Mouse (Mus musculus): ENCODE data around the gene Enox1.

DNA sequence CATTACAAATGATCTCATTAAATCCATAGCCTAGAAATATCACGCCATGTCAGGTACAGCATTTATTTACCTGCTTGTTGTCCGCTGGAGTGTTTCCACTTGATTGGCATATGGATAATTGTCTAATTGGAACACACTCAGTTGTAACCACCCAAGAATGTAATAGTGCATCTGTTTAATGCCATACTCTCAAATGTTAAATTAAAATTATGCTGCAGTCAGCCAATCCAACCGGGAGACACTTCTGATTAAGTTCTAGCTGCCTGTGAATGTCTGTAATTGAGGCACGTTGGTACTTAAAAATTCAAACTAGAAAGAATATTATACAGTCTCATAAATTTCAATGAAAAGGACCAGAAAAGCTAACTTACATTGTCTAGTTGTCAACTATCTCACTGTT lies 502.2 kb downstream of the Enox1 start:
- TF ChIP-seq CTCF (IDR thresholded peaks at IDR 0.05; ENCODE audit: control insufficient read depth, insufficient read depth, low read length) (no peak), POLR2A (IDR thresholded peaks at IDR 0.05; ENCODE audit: borderline replicate concordance, control insufficient read depth, low read depth, low read length) (no peak)
